Mouse (Mus musculus): Measurements from ENCODE around the gene Il12a.
A peak's percentile ranks its signal among the peaks of the same experiment; 100 is the strongest.

The Il12a gene

DNA sequence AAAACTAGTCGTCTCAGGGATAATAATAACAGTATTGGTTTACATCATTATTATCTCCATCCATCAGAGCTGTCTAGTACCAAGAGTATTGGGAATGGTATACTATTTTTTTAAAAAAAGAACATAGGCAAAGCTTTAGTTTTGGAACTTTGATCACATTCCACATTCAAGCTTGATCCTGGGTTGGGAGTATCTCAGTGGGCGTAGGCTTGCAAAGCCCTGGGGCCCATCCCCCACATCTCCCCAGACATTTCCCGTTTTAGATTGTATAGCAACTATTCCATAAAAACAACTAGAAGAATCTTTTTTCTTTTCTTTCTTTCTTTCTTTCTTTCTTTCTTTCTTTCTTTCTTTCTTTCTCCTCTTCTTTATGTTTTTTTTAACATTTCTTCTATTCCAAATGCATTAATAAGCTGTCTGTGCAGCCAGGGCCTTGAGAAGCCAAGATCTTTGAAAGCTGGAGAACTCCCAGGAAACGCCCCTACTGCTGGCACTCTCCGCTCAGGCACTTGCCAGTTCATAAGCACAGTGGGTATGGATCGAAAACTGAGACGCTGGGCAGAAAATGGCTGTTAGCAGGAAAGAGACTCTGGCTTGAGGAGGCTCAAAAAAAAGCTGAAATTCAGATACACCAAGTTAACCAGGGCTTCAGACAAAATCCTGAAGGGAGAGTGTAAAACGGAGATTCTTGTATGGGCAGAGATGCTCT is 3.4 kb upstream of the Il12a start:
- DNase-seq, result peak in 1 of 2 experiments; percentile 25

DNA sequence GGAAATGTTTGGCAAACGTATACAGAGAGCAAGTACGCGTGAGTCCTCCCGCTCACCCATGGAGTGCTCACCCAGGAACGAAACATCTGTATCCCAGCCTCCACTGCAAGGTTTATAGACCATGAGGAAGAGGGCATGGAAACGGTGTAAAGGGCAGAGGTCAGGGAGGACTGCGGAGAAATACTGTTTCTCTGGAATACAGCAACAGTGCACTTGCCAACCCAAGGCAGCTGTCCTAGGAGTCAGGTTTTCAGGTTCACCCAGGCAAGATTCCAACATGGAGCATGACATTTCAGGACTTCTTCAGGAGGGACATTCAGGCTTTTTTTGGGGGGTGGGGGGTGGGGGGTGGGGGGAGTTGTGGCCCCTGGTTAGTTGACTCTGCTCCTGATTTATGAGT is 1.1 kb upstream of the Il12a start:
- no peak for DNase-seq

DNA sequence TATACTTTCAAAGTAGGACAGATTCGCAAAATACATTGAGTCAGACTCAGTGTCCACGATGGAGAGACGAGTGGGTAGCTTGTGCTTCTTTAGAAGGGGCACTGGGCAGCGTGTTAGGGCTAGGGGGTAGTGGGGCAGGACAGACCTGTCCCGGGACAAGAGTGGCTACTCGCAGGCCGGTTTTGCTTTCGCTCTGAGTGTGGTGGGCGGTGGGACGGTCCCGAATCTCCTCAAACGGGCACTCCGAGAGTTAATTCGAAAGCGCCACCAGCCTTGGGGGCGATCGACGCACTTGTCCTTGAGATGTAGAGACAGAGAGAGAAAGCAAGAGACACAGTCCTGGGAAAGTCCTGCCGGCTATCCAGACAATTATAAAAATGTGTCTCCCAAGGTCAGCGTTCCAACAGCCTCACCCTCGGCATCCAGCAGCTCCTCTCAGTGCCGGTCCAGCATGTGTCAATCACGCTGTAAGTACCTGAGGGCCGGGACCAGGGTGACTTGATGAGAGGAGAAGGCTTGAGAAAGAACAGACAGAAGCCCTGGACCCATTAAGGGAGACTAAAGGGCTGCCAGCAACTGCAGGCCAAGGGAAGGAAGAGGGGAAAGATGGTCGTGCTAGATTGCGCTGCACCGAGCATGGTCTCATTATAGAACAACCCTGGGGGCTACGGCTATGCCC is 795 bp downstream of the Il12a start:
- no peak for DNase-seq

DNA sequence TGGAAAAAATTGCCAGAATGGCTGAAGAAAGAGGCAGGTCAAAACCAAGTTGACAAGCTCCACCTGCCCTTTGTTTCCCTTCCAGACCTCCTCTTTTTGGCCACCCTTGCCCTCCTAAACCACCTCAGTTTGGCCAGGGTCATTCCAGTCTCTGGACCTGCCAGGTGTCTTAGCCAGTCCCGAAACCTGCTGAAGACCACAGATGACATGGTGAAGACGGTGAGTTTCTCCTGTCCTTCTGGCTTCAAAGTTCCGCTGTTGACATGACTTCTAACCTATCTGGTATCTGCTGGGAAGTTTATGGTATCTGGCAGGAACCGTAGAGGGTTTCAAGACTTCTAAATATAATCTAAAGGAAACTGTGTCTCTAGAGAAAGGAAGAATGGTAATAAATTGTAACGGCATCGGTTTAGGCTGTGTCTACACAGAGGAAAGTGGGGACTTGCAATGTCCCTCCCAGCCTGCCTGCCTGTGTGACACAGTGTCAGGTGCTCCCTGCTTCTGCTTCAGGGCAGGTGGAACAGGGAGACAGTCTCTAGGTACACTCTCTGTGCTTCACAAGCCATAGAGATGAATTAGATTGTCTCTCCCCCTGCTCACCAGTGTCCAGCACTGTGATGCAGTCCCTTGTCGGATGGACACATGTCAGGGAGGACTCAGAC is 1.6 kb downstream of the Il12a start:
- no peak for DNase-seq

DNA sequence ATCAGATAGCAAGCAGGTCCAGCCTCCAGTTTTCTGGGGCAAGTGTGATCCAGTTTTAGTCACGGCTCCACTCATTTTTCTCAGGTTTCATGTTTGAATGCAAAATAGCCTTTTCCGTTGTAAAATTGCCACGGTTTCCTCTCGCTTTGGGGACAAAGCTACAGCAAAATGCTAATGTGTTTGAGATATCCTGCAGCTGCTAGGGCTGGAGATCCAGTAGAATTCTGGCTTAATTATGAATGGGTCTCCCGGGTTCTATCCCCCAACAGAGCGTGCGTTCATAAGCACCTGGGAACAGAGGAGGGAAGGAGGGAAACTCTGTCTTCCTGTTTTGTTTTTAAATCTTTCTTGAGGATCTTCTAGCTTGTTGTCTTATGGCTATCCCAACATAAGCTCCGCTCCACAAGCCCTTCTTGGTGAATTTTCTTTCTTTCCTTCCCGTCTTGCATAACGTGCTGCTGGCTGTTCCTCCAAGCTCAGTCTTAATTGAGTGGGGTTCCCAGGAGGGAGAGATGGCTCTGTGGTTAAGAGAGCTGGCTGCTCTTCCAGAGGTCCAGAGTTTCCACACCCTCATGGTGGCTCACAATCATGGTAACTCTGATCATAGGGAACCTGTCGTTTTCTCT is 2.3 kb downstream of the Il12a start:
- no peak for DNase-seq

DNA sequence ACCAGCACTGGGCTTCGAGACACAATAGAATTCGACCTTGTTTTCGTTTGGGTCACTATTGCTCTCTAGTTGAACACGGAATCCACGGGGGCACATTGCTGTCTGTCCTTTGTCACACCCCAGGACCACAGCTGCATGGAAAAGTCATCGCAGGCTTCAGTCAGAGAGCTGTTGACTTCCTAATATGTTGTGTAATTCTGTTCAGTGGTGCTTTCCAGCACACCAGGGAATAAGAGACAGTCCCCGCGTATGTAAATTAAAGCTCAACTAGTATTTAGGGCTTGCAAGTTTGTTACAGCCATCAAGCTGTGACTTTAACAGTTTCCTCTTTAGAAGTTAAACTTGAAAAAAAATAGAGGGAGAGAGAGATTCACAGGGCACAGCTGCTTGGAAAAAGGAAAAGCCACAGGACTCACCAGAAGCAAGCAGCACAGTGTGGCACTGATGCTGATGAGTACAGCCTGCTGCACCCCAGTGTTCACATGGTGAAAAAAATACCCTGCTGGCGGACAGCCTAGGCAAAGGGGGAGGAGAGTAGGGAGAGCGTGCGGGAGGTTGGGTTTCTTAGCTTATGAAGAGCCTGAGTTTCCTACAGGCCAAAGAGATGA is 3.1 kb downstream of the Il12a start:
- peak; percentile 19 to 28 for DNase-seq

DNA sequence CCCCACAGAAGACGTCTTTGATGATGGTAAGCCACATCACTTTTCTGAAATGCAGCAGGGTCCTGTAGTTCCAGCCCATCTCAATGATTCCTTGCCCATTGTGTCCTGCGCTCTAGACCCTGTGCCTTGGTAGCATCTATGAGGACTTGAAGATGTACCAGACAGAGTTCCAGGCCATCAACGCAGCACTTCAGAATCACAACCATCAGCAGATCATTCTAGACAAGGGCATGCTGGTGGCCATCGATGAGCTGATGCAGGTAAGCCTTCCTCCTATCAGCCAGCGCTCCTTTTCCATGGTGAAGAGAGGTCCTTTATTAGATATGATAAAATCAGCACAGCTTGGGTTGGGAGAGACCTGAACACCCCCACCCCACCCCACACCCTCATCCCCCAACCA is 4.9 kb downstream of the Il12a start:
- DNase-seq, result no peak

DNA sequence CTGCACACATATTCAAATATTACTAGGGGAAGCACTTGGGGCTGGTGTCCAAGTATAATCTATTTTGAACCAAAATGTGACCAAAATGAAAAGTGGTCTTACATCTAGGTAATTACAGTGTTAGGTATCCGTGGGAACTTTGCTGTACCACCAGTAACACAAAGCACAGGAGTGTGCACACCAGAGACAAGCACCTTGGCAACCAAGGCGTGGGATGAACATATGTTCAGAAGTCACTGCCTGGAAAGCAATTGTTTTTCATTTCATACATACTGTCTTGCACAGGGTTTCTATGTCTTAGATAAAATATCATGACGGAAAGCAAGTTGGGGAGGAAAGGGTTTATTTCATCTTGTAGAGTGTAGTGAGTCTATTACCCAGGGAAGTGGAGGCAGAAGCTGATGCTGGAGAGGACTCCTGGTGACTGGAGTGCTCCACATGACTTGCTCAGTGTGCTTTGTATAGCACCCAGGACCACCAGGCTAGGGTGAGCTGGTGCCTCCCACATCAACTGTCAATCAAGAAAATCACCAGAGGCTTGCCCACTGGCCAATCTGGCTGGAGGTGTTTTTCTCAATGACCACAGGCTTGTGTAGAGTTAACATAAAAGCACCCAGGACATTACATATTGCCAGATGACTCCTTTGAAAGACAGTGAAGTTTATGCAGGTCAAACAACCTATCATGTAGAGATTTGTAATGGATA is 6.2 kb downstream of the Il12a start:
- no peak for DNase-seq

DNA sequence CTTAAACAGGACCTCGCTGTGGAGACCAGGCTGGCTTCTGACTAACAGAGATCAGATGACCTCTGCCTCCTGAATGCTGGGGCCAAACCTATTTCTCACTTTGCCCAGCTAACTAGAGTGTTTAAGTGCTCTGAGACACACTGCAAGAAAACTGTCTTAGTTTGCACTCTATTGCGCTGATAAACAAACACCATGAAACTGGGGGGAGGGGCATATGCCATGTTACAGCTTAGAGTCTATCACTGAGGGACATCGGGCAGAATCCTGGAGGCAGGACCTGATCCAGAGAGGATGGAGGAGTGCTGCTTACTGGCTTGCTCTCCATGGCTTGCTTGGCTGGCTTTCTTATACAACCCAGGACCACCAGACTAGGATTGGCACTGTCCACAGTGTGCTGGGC is 8.2 kb downstream of the Il12a start:
- DNase-seq, result no peak

DNA sequence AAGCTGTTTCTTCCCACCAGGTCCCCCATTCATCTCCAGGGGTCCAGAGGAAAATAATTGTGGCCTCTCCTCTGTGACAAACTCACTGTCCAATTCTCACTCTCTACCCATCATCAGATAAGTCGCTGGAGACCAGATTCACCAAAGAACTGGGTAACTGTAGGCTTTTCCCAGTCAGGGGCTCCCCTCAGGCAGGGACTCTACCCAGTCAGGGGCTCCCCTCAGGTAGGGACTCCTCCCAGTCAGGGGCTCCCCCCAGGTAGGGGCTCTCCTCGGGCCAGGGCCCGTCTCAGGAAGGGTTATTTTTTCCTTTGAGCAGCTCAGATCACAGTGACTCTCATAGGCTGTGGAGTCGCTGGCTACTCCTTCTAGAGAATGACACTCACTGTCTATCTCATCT is 9.6 kb downstream of the Il12a start:
- DNase-seq, result no peak

DNA sequence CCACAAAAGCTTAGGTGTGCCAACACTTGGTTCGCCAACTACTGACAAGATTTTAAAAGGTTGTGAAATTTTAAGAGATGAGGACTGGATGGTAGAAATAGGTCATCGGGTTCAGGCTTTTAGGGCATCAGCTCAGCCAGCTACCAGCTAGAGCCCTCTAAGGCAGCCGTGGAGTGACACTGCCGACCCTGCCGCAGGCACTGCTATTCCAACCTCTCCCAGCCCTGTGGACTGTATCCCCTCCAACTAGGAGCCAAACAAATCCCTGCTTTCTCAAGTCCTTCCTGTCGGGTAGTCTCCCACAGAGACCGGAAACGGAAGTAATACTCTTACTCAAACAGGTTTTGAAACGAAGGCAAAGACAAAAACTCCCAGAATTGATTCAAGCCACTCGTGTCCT is 15.9 kb downstream of the Il12a start:
- no peak for DNase-seq

DNA sequence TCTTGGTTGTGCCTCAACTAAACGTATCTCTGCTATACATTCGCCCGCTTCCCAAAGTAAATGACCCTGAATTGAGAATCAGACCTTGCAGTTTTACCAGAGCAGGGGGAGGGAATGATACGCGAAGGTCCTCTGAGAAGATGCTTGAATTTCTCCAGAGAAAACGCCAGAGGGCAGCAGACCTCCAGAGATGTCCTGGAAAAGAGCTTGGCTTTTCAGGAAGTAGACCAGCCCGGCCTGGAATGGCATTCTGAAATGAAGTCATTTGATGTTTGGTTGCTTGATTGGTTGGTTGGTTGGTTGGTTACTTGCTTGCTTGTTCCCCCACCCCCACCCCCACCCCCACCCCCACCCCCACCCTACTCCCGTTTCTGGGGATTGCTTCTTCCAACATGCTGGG is 17.8 kb downstream of the Il12a start:
- DNase-seq, result peak; percentile 37 to 46

DNA sequence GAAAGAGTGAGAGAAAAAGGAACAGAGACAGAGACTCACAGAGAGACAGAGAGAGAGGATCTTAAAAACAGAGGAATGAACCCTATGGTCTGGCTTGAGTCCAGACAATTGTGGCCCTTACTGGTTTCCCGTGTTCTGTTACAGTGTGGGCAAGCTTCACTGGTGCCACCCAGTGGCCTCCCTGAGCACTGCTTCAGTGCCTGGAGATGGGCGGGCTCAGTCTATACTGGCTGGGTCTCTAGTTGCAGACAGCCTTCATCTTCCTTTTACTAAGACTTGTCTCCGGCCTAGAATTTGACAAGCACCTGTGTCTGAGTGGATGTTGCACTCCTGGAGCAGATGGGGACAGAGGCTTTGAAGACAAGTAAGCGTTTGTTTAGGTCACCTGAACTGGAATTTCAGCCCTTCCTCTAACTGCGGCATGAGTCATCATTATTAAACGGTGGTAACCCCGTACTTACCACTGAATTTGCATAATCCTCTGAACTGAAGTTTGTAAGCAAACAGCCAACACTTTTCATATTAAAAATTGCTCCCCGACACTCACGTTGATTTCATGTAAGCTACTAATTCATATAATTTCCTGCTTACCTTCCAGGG is 18.9 kb downstream of the Il12a start:
- peak; percentile 65 to 71 for DNase-seq

DNA sequence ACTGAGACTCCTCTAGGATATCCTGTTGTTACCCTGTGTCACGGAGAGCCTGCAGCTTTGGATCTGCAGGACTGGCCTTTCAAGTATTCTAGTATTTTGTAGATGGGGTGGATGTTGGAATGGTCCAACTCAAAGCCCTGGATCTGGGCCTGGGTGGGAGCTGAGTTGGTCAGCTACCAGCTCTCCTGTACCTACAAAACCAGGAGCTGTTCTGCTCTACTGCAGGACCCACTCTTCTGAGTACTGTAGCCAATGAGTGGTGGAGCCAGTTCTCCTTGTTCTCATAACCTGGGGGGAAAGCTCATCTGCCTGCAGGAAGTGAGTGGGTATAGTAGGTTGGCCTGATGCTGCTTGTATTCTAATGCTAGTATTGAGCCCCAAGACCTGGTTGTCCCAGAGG is 20.0 kb downstream of the Il12a start:
- DNase-seq, result no peak

DNA sequence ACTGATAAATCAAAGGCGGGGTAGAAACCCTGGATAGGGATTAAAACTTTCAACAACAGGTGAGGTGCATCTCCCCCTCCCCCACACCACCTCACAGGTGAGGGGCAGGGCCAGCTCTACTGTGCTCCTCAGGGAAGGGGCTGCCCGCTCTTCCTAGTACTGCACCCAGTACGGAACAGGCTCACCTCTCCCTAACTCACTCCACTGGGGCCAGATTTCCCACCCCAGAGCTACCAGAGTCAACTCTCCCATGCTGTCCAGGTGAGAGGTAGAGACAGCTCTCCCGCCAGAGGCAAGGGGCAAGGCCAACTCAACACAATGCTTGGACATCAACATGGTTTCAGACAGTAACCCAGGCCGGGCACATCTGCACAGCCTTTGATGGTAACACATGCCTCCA is 21.1 kb downstream of the Il12a start:
- DNase-seq, result no peak

DNA sequence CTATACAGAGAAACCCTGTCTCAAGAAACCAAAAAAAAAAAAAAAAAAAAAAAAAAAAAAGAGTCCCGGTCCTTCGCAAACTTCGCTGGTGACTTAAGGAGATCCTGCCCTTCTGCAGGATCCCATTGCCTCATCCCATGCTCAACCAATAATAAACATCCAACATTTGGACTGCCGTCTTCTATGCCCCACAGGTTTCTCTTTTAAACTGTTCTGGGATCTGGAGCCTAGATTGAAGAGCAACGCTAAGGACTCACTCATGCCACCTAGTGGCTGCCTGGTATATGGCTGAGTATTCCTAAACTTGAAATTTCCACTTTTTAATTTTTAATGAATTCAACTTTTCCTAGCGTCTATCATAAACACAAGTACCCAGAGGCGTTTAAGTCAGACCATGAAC is 23.1 kb downstream of the Il12a start:
- DNase-seq, result peak; percentile 59 to 67

DNA sequence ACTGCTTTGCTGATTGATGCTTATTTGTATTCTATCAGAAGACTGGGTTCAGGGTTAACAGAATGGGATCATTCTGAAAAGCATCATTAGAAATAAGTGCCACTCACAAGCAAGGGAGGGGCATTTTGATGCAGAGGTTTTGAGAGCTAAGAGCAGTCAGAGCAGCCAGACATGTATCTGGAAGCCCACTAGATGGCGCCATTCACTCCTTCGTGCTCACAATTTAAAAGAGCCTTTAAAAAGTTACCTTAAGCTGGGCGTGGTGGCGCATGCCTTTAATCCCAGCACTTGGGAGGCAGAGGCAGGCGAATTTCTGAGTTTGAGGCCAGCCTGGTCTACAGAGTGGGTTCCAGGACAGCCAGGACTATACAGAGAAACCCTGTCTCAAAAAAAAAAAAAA is 26.9 kb downstream of the Il12a start:
- DNase-seq, result peak; percentile 20 to 40

DNA sequence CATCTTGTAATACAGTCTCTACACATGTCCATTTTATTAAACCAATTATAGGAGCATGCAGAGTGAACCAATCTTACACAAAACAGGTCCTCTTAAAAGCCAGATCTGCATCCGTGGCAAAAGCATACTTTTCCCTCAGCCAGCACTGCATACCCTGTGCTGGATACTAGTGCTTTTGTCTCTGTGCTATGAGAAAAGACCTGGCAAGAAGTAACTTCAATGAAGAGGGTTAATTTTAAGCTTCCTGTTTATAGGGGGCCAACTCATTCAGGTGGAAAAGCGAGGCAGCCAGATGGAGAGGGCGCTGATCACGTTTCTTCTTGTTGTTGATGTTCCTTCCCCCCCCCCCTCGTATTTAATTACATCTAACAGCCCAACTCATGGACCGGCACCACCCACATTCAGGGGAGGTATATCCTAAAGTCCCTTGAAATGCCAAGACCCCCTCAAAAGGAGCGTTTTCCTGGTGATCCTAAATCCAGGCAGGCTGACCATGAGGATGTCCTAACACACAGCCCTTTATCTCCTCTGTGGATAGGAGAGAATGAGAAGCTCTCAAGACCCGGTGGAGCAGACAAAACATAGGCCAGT is 28.9 kb downstream of the Il12a start:
- no peak for DNase-seq

DNA sequence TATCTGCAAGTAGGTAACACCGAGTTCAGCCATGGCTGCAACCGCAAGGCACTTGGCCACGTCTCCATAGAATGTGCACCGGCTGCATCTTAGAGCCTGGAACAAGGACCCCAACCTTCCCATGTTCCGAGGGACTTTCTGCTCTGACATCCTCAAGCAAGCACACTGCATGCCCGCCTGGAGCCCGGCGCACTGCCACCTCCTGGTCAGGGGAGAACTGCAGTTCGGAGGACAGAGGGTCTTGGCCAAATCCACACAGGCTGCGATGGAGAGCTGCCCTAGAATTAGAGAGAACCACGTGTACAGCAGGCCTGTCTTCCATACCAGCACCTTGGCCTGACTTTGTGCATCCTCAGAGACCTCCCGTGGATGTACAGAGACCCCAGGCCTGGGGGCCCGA is 29.8 kb downstream of the Il12a start:
- DNase-seq, result peak in 1 of 2 experiments; percentile 12

DNA sequence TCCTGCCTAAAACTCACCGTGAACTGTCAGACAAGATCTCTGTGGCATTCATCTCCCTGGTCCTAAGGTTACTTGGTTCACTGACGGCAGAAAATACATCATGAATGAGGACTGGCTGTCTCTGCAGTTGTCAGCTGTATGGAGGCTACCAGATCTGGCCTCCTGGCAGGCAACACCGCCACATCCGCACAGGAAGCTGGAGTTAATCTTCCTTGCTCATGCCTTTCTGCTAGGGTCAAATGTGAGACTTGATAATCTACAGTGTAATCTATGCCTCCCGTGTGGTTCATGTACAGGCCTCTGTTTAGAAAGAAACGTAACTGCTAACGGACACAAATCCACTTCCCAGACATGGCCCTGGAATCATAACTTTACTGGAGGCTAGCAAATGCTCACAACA is 51.5 kb downstream of the Il12a start:
- DNase-seq, result no peak

DNA sequence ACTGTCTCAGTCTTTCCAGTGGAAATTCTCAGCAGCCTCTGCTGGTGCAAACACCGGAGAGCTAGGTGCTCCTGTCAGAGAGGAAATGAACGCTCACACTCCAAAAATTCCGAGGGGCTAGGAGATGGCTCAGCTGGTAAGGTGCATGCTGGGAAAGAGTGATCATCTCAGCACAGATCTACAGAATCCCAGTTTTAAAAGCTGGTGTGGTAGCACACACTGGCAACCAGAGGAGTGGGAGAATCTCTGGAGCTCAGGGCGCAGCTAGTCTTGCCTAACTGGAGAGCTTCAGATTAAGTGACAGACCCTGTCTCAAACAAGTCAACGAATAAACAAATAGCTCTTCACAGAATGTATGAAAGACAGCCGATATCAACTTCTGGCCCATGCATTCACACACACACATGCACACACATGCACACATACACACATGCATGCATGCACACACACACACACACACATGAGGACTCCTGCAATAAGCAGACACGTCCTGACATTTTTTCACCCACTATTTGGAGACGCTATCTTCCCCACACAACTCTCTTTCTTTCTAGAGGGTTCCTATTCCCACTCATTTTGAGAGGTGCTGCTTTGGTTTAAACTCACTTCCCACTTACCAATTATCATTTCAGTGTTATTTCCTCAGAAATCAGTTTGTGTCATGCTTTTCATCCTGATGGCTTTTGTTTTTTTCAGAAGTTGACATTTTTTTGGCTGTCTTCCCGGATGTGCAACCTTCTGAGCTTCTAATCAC is 52.5 kb downstream of the Il12a start:
- DNase-seq, result no peak
